Mouse (Mus musculus) right cerebral cortex, postnatal 25 days (tissue): Measurements from ENCODE around the gene Erv3.
"Not testable (repeated sequence)": the region's sequence is repeated elsewhere in the genome, so short reads cannot be mapped to it uniquely, and the experiment has no call there.

ENCODE experiments used
- DNase-seq: peaks from one replicate; pipeline ENCODE4 v3.0.0; 2022

Erv3 gene

GRCm38 (mm10) chr2:131863472-131863871, 3.9 kb upstream of the Erv3 start:
- DNase-seq, result no peak

DNA sequence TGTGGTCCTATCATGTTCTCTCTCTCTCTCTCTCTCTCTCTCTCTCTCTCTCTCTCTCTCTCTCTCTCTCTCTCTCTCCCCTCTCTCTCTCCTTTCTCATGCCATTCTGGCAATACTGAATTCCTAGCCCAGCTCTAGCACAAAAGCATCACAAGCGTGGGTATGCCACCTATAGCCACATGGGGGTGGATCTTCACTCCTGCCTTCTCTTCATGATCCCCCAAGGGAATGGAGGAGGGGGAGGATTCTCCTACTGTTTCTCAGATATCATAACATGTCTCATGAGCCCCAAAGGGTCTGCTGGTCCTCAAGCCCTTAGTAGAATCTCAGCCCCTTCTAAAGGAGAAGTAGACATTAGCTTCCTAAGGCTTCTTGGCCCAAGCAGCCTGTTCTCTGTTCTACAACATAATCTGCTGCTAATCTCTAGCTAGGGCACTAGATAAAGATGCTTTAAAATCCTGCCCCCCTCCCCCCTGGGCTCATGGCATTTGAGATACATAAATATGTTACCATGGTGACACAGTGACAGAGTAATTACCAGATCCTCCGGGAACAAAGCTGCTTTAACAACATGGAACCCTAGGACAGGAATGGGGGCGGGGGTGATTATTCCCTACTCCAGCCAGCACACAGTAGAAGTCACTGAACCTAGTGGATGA, 3.2 kb upstream of the Erv3 start:
- DNase-seq, result no peak

DNA sequence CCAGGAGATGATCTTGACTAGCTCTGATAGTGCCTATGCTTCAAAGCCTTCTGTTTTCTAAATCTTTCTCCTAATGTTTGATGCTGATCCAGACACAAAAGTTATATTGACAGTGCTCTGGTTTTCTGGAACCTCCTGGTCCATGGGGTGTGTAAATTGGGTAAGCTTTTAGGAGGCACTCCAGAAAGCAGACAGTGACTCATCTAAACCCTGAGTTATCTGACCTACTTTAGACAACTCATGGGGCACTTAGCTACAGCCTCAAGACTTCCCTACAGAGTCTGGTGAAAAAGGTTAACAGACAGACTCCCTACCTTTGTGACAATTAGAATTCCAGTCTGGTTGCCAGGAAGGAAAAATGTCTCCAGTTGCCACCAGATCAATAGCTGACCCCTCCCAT, 1.7 kb downstream of the Erv3 start:
- DNase-seq, result no peak

DNA sequence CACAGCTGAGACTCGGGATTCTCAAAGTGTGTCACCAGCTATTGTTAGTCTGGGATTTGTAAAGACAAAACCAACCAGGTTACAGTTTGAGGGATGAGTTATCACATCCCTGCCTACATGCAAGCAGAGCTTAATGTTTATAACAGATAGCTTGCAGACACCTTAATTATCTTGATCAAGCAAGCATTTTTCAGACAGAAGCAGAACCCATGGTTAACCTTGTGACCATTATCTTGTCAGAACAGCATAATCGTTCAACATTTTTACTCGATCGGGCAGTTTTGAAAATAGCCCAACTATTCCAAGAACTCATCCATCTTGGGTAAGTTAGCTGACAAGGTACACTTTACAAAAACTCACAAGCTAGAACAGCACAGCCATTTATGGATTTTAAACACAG, 5.8 kb downstream of the Erv3 start:
- DNase-seq, result no peak

- no peak for DNase-seq
Measured at GRCm38 (mm10) chr2:131851333-131852092, 8.0 kb downstream of the Erv3 start.

GRCm38 (mm10) chr2:131850047-131850446, 9.5 kb downstream of the Erv3 start:
- DNase-seq, result no peak

DNA sequence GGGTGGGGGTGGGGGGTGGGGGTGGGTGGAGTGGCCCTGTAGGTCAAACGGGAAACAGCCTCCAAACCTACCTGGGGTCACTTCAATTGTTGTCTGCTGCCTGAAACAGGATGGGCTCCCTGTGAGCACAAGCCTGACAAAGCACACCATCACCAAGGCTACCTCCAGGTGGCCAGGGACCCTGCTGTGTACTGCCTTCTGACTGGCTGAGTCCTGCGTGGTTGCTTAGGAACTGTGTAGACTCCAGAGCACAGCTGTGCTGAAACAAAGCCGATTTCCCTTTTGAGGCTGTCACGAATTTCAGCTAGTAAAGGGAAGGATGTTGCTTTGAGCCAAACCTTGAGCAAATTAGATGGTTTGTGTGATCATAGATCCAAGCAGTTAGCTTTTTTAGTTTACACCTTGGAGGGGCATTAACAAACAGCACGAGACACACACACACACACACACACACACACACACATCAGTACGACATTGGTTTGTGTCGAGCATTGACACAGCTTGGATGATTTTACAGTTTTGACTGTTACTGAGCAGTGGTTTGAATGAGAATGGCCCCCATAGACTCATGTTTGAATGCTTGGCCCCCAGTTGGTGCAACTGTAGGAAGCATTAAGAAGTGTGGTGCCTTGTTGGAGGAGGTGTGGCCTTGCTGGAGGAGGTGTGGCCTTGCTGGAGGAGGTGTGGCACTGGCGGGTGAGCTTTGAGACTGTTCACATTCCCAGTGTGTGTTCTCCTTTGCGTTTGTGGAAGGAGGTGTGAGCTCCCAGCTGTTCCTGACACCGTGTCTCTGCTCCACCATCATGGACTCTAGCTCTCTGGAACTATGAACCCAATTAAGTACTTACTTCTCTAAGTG, 11.8 kb downstream of the Erv3 start:
- peak; percentile 66 for DNase-seq

DNA sequence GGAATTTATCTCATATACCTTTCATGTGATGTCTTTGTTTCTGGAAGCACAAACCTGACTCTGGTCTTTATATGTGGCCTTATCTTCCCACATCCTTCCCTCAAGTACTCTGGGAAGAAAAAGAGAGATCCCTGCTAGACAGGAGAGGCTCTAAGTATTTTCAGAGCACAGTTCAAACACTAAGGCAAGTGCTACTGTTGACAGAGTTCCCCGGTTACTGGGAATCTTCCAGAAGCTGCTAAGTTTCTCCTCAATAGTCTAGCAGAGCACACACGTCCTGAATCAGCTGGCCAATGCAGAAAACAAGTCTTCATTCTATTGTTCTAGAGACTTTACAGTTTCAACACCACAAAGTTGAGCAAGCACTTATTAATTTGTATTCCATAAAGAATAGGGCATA, 12.7 kb downstream of the Erv3 start:
- no peak for DNase-seq

DNA sequence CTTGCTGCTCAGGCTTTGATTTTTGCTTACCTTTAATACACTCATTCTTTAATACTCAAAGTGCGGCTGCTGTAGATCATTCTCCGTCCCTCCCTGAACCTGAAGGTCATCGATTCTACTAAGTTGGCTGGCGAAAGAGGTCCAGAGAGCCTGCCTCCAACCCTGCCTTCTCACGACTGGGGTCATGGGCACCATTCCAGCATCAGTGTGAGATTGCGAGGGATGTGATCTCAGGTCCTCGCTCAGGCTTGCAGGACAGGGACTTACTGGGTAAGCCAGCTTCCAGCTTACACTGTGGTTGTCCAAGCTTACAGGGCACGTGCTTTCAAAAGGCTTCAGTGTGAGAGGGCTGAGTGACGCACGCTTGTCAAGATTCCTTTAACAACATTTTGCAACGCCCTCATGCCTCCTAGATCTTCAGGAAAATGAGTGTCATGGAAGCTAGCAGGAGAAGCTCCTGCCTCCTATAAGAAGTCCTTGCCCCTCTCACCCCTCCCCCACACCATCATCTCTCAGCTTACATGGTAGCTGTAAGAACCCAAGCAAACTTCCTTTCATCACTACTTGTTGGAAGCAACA, 13.3 kb downstream of the Erv3 start:
- DNase-seq, result no peak

DNA sequence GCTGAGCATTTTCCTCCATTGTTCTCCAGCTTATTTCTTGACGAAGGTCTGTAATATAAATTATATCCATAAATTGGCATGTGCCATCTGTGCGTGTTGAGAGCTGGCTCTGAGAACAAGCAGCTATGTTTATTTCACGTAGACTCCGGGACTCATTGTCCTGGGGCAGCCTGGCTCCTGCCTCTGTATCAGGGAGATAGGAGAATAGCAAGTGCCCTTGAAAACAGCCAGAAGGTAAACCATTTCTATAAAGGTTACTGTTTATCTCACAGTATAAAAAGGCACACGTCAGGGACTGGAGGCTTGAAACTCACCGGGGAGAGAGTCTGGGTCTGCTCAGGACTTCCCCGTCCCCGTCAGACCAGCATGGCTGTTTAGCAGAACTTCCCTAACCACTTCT, 13.9 kb downstream of the Erv3 start:
- DNase-seq, result no peak

GRCm38 (mm10) chr2:131842568-131842967, 17.0 kb downstream of the Erv3 start:
- DNase-seq, result no peak

GRCm38 (mm10) chr2:131841321-131841693, 18.2 kb downstream of the Erv3 start:
- DNase-seq, result no peak

GRCm38 (mm10) chr2:131840611-131841320, 18.8 kb downstream of the Erv3 start:
- DNase-seq, result no peak

GRCm38 (mm10) chr2:131834296-131834695, 25.3 kb downstream of the Erv3 start:
- no peak for DNase-seq

- DNase-seq, result no peak
Measured at GRCm38 (mm10) chr2:131831861-131832260, 27.7 kb downstream of the Erv3 start.

- DNase-seq, result not testable (repeated sequence)
Measured at GRCm38 (mm10) chr2:131830945-131831344, 28.6 kb downstream of the Erv3 start.

- DNase-seq, result peak; percentile 41
Measured at GRCm38 (mm10) chr2:131827999-131828975, 31.3 kb downstream of the Erv3 start.

- DNase-seq, result no peak
Measured at GRCm38 (mm10) chr2:131827026-131827687, 32.4 kb downstream of the Erv3 start.

DNA sequence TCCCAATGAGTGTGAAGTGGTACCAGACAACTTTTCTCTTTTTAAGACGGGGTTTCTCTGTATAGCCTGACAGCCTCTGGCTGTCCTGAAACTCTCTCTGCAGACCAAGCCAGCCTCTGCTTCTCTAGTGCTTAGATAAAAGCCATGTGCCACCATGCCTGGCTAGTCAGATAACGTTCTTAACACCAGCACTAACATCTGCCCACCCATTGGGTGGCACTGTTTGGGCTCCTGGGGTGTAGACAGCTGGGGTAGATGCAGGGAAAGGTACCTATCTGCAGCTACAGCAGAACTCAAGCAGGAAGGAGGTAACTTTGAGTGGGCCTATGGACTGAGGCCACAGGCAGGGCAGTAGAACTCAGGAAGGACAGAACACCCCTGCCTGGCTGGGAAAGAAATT, 34.0 kb downstream of the Erv3 start:
- DNase-seq, result no peak

DNA sequence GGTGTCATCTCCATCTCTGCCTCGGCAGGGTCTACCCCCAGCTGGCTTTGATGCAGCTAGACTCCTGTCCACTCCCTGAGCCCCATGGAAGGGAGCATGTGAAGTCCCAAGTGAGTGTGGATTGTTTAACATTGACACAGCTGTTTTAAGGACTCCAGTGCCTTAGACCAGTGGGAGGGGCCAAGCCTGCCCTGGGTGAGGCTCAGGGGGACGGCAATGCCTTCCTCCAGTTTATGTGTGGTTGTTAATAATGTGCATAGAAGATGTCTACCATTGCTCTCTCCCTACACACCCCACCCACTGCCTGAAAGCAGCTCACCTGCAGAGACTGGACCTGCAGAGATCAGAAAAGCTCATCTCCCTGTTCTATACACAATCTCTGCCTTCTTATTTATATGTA, 35.6 kb downstream of the Erv3 start:
- no peak for DNase-seq

DNA sequence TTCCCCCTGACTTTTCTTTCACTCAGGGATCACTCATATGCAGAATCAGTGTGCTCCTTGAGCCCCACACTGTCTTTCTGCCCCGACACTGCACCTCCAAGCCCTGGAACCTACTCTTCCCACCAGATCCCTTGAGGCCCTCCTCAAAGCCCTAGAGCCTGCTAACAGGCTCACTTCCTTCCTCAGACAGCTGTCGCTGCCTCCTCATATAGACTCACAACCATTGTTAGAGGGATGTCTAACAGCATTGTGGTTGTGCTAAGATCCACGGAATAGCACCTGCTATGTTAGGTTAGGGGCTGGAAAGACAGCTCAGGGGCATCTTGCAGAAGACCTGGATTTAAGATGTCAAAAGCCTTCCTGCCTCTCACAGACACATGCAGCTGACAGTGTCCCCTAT, 37.1 kb downstream of the Erv3 start:
- no peak for DNase-seq
